Mouse (Mus musculus) ES-Bruce4 (cell line): Measurements from ENCODE around the gene Sart3.

ENCODE experiments used
- CTCF ChIP-seq: IDR thresholded peaks from one replicate; pipeline ENCODE4 v1.8.1; 2011; ENCODE audit warnings: low read depth, low read length
- POLR2A ChIP-seq: IDR thresholded peaks from one replicate; pipeline ENCODE4 v1.8.1; 2011; ENCODE audit warnings: low read length; ENCODE audit not compliant: insufficient read depth

GRCm38 (mm10) chr5:113768806-113769205 lies 3.5 kb downstream of the Sart3 start:
- no peak for TF ChIP-seq CTCF
- TF ChIP-seq POLR2A, result no peak
